Comparison of ENCODE assay signal across 9 mouse cellular contexts in genomic region chr8:105152623-105153398, GRCm38 (mm10). TPM values are rescaled to one million over a fixed set of nuclear protein-coding genes. Genes with fewer than 3 reads are reported as not detected.
DNase-seq lines count a peak whose midpoint lies in the region; ATAC-seq and TF ChIP-seq lines count a peak whose summit lies in the region.
"Had no signal": no experiment of that assay in that cellular context is flagged by ENCODE, and none has a peak within 500 bp of the region (broad histone marks: within the 10 kb centered on the region; RNA-seq: fewer than 3 reads in every experiment).

No protein-coding gene starts in this region.

- no peak for TF ChIP-seq EP300 in heart, adult 2 months (IDR thresholded peaks at IDR 0.05; ENCODE audit: insufficient read depth, low read depth, low read length)

- no peaks in the 10 kb centered on the region; the same call in 1 of the 2 replicates for H3K27me3 ChIP-seq in embryonic facial prominence, embryonic 14.5 days (replicated peaks; ENCODE audit: control insufficient read depth, insufficient read depth, low read length)
- H3K27me3 ChIP-seq in heart, adult 2 months (ENCODE audit: control insufficient read depth, insufficient read depth, low read length) = no peaks in the 10 kb centered on the region
- H3K27me3 ChIP-seq in midbrain, embryonic 10.5 days (ENCODE audit: low read depth, poor library complexity, severe bottlenecking) = peaks cover 41% of the 10 kb centered on the region

- peaks cover 10% of the 10 kb centered on the region; the same call in 1 of the 2 replicates for H3K4me1 ChIP-seq in embryonic facial prominence, embryonic 14.5 days (ENCODE audit: control insufficient read depth, insufficient read depth, low read length)
- peaks cover 3% of the 10 kb centered on the region for H3K4me1 ChIP-seq in heart, adult 2 months (ENCODE audit: control insufficient read depth, insufficient read depth, low read length)
- peaks cover 11% of the 10 kb centered on the region for H3K4me1 ChIP-seq in midbrain, embryonic 10.5 days

- intact Hi-C loops in heart, adult 2 months (cut with DNase I) = no loop called here
- intact Hi-C loops in left cerebral cortex, postnatal 4 days (cut with DNase I) = no loop called here

- peak overlapping the region; percentile 63 for H3K4me2 ChIP-seq in embryonic facial prominence, embryonic 14.5 days (ENCODE audit: low read depth, low read length)

- H3K4me3 ChIP-seq in embryonic facial prominence, embryonic 14.5 days (ENCODE audit: low read depth, low read length) = peak overlapping the region; percentile 32
- H3K4me3 ChIP-seq in heart, adult 2 months = peak overlapping the region; percentile 38
- H3K4me3 ChIP-seq in midbrain, embryonic 10.5 days = peak overlapping the region; percentile 50
- H3K4me3 ChIP-seq: erythroblast, embryonic 14.5 days had no signal

- ATAC-seq in embryonic facial prominence, embryonic 14.5 days (ENCODE audit: low read depth) = peak; percentile 88

- no peak for TF ChIP-seq CTCF in heart, adult 2 months (IDR thresholded peaks at IDR 0.05)

- no peaks in the 10 kb centered on the region for H3K9me3 ChIP-seq in embryonic facial prominence, embryonic 14.5 days (ENCODE audit: control insufficient read depth, low read length)
- H3K9me3 ChIP-seq in midbrain, embryonic 10.5 days (replicated peaks) = no peaks in the 10 kb centered on the region

- DNase-seq in brain, adult 2 months (ENCODE audit: low read depth, low spot score) = peak; percentile 78
- DNase-seq in embryonic facial prominence, embryonic 14.5 days (ENCODE audit: low spot score) = peak; percentile 88
- peak; percentile 70 to 75 for DNase-seq in heart, adult 2 months
- peak; percentile 83 for DNase-seq in kidney, adult 18-20 months
- DNase-seq in left cerebral cortex, postnatal 4 days = peak; percentile 97
- peak; percentile 53 for DNase-seq in midbrain, embryonic 10.5 days (ENCODE audit: low spot score)
- peak; percentile 89 for DNase-seq in skeletal muscle tissue, adult 2 months (ENCODE audit: low read depth, low spot score)
- no peak for DNase-seq in spleen, postnatal 14 days (ENCODE audit: low spot score in 2 of 2)

- peak overlapping the region; percentile 4; the same call in 1 of the 2 replicates for H3K27ac ChIP-seq in embryonic facial prominence, embryonic 14.5 days (replicated peaks; ENCODE audit: low read depth, low read length)
- no peak overlapping the region for H3K27ac ChIP-seq in heart, adult 2 months
- H3K27ac ChIP-seq in midbrain, embryonic 10.5 days (replicated peaks) = peak overlapping the region; percentile 59

- WGBS in embryonic facial prominence, embryonic 14.5 days = 3% methylated on average over 26 of the region's 27 CpGs
- 6% methylated on average over 27 of the region's 27 CpGs for WGBS in heart, adult 2 months
- 4% methylated on average over 27 of the region's 27 CpGs for WGBS in midbrain, embryonic 10.5 days

- H3K36me3 ChIP-seq in embryonic facial prominence, embryonic 14.5 days (ENCODE audit: control insufficient read depth, insufficient read depth, low read length) = no peaks in the 10 kb centered on the region
- H3K36me3 ChIP-seq in heart, adult 2 months (ENCODE audit: control insufficient read depth, insufficient read depth, low read length) = no peaks in the 10 kb centered on the region
- no peaks in the 10 kb centered on the region for H3K36me3 ChIP-seq in midbrain, embryonic 10.5 days

- no peaks in the 10 kb centered on the region for H3K79me2 ChIP-seq in heart, adult 2 months (replicated peaks; ENCODE audit: control insufficient read depth, insufficient read depth, low read length)

- peak overlapping the region; percentile 53 for H3K9ac ChIP-seq in embryonic facial prominence, embryonic 14.5 days (ENCODE audit: low read depth, low read length)
- peak overlapping the region; percentile 55 for H3K9ac ChIP-seq in heart, adult 2 months (ENCODE audit: low read depth, low read length)

- TF ChIP-seq POLR2A in heart, adult 2 months (IDR thresholded peaks at IDR 0.05; ENCODE audit: insufficient read depth, low read depth, low read length) = no peak

RNA-seq across cellular contexts. Expression of gene Cbfb, which starts 17.7 kb away (rescaled TPM):
- polyA plus RNA-seq in embryonic facial prominence, embryonic 14.5 days (2014; fragmentation: Nextera tagmentation; extraction: Ambion mirVana) = 104 and 112 TPM in 2 replicates
- total RNA-seq in heart, adult 2 months (2021) = 10 to 100 TPM; 23.1 to 23.8 TPM
- polyA plus RNA-seq in heart, adult 2 months (2012; rRNA removed) = 6.4 and 11.0 TPM in 2 replicates
- total RNA-seq in left cerebral cortex, postnatal 4 days (2021) = 10 to 100 TPM; 39.0 to 47.0 TPM
- 41.8 and 46.7 TPM in 2 replicates for polyA plus RNA-seq in midbrain, embryonic 10.5 days (2016; fragmentation: Nextera tagmentation; extraction: Ambion mirVana)

RNA-seq across cellular contexts. Expression of gene Ces4a, which starts 21.2 kb away (rescaled TPM):
- polyA plus RNA-seq in embryonic facial prominence, embryonic 14.5 days (2014; fragmentation: Nextera tagmentation; extraction: Ambion mirVana) = not detected in 2 replicates
- not detected for total RNA-seq in heart, adult 2 months (2021)
- not detected in 2 replicates for polyA plus RNA-seq in heart, adult 2 months (2012; rRNA removed)
- total RNA-seq in left cerebral cortex, postnatal 4 days (2021) = not detected
- polyA plus RNA-seq in midbrain, embryonic 10.5 days (2016; fragmentation: Nextera tagmentation; extraction: Ambion mirVana) = not detected in 2 replicates
- polyA plus RNA-seq: erythroblast, embryonic 14.5 days had no signal

Comparison
In these comparisons a context has a peak if more than half of its experiments do, and no peak if none do; other contexts are left out.
1. DNase-seq: peak in brain, adult 2 months (single experiment), embryonic facial prominence, embryonic 14.5 days (single experiment), heart, adult 2 months (2 of 2), kidney, adult 18-20 months (single experiment), left cerebral cortex, postnatal 4 days (single experiment), midbrain, embryonic 10.5 days (single experiment) and skeletal muscle tissue, adult 2 months (single experiment); none in spleen, postnatal 14 days (0 of 2).
2. Peak in every context shown above with its lines, with median percentiles within 50 percentile points of each other: H3K4me3 ChIP-seq.